8 mouse cellular contexts compared by ENCODE assay signal in the genomic region with DNA sequence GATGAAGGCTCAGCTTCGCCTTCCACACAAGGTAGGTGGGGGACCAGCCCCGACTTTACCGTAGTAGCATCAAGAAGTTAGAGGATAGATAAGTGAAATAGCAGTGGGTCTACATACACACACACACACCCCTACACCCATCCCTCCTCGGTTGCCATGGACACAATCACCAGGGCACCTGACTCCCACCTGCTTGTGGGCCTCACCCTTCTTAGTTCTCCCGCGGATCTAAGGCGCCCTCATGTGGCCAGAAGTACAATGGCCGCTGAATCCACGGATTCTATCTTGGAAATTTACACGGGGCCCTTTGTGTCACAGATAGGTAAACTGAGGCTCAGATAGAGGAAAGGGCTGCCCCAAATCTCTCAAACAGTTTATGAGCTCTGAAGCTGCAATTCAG. TPM values are rescaled to one million over a fixed set of nuclear protein-coding genes. Genes with fewer than 3 reads are reported as not detected.
DNase-seq lines count a peak whose midpoint lies in the region; ATAC-seq and TF ChIP-seq lines count a peak whose summit lies in the region.

No protein-coding gene starts in this region.

- no peak overlapping the region for H3K4me3 ChIP-seq in forebrain, postnatal 0 days (ENCODE audit: low read depth, low read length)
- H3K4me3 ChIP-seq in kidney, embryonic 16.5 days (ENCODE audit: low read length): no peak overlapping the region

- peak; percentile 25 for DNase-seq in adrenal gland, adult 2 months
- DNase-seq in adrenal gland, adult 8-10 months: no peak
- DNase-seq in cerebellum, adult 11-12 months: peak; percentile 72
- peak; percentile 84 for DNase-seq in forebrain, postnatal 0 days
- peak; percentile 51 for DNase-seq in lung, postnatal 10 days
- DNase-seq in retina, postnatal 7 days (ENCODE audit: low read depth, low spot score): peak; percentile 55

- TF ChIP-seq CTCF in forebrain, postnatal 0 days (IDR thresholded peaks at IDR 0.05; ENCODE audit: low read depth): peak; percentile 88

- peaks cover 4% of the 10 kb centered on the region; the same call in 1 of the 2 replicates for H3K27me3 ChIP-seq in forebrain, postnatal 0 days (ENCODE audit: insufficient read depth, low read length)
- peaks cover 5% of the 10 kb centered on the region for H3K27me3 ChIP-seq in kidney, embryonic 16.5 days (ENCODE audit: insufficient read depth, low read length)

- peaks cover 6% of the 10 kb centered on the region for H3K4me1 ChIP-seq in forebrain, postnatal 0 days (ENCODE audit: insufficient read depth)
- no peaks in the 10 kb centered on the region for H3K4me1 ChIP-seq in kidney, embryonic 16.5 days (ENCODE audit: insufficient read depth, low read length)

- H3K27ac ChIP-seq in forebrain, postnatal 0 days (ENCODE audit: low read depth, low read length): no peak overlapping the region
- H3K27ac ChIP-seq in kidney, embryonic 16.5 days (ENCODE audit: low read length): no peak overlapping the region

- H3K9ac ChIP-seq in forebrain, postnatal 0 days: no peak overlapping the region
- H3K9ac ChIP-seq in kidney, embryonic 16.5 days (replicated peaks; ENCODE audit: low read length): no peak overlapping the region

- no peaks in the 10 kb centered on the region for H3K36me3 ChIP-seq in forebrain, postnatal 0 days (ENCODE audit: insufficient read depth)
- H3K36me3 ChIP-seq in kidney, embryonic 16.5 days (ENCODE audit: insufficient read depth, low read length): no peaks in the 10 kb centered on the region

- no peak overlapping the region for H3K4me2 ChIP-seq in forebrain, postnatal 0 days (ENCODE audit: low read depth)
- no peak overlapping the region for H3K4me2 ChIP-seq in kidney, embryonic 16.5 days (replicated peaks; ENCODE audit: low read depth, low read length)

- WGBS in forebrain, postnatal 0 days: 16% methylated on average over 10 of the region's 10 CpGs
- WGBS in kidney, embryonic 16.5 days: 22% methylated on average over 10 of the region's 10 CpGs

- H3K9me3 ChIP-seq in forebrain, postnatal 0 days (ENCODE audit: low read length): no peaks in the 10 kb centered on the region
- H3K9me3 ChIP-seq in kidney, embryonic 16.5 days (ENCODE audit: low read length): no peaks in the 10 kb centered on the region

- peak; percentile 71 for ATAC-seq in CD4-positive, CD25-positive, alpha-beta regulatory T cell, adult 4 months
- ATAC-seq in forebrain, postnatal 0 days: peak; percentile 70; the same call in 1 of the 2 replicates
- ATAC-seq in kidney, embryonic 16.5 days (ENCODE audit: low FRiP score, low TSS enrichment): peak; percentile 86

RNA-seq across cellular contexts. Expression of a gene that starts 21.4 kb away (rescaled TPM):
- 10 to 100 TPM; 11.5 to 13.8 TPM for total RNA-seq in adrenal gland, adult 2 months (2021)
- 59.3 and 60.9 TPM in 2 replicates for polyA plus RNA-seq in adrenal gland, adult 2 months (2012; rRNA removed)
- total RNA-seq in adrenal gland, adult 8-10 months (2022): 10 to 100 TPM; 11.5 to 27.5 (median 19.7) TPM
- 10 to 100 TPM; 23.0 to 26.2 TPM for polyA plus RNA-seq in CD4-positive, CD25-positive, alpha-beta regulatory T cell, adult 4 months (2017; shearing (Covaris generic))
- total RNA-seq in forebrain, postnatal 0 days (2014; rRNA removed): 98.6 and 100 TPM in 2 replicates
- 86.4 and 90.9 TPM in 2 replicates for polyA plus RNA-seq in forebrain, postnatal 0 days (2015; fragmentation: Nextera tagmentation; extraction: Ambion mirVana)
- polyA plus RNA-seq in kidney, embryonic 16.5 days (2015; fragmentation: Nextera tagmentation; extraction: Ambion mirVana): 23.9 and 27.7 TPM in 2 replicates

RNA-seq across cellular contexts. Expression of a gene that starts 23.9 kb away (rescaled TPM):
- 1 to 10 TPM; 2.0 to 2.6 TPM for total RNA-seq in adrenal gland, adult 2 months (2021)
- 2.7 and 3.1 TPM in 2 replicates for polyA plus RNA-seq in adrenal gland, adult 2 months (2012; rRNA removed)
- total RNA-seq in adrenal gland, adult 8-10 months (2022): 1 to 10 TPM; 2.8 to 5.5 (median 4.1) TPM
- not detected for polyA plus RNA-seq in CD4-positive, CD25-positive, alpha-beta regulatory T cell, adult 4 months (2017; shearing (Covaris generic))
- 52.4 and 55.8 TPM in 2 replicates for total RNA-seq in forebrain, postnatal 0 days (2014; rRNA removed)
- polyA plus RNA-seq in forebrain, postnatal 0 days (2015; fragmentation: Nextera tagmentation; extraction: Ambion mirVana): 0.77 and 0.99 TPM in 2 replicates
- 0.12 and 0.17 TPM in 2 replicates for polyA plus RNA-seq in kidney, embryonic 16.5 days (2015; fragmentation: Nextera tagmentation; extraction: Ambion mirVana)

RNA-seq across cellular contexts. Expression of a gene that starts 33.8 kb away (rescaled TPM):
- 10 to 100 TPM; 16.8 to 20.0 TPM for total RNA-seq in adrenal gland, adult 2 months (2021)
- 27.0 and 31.0 TPM in 2 replicates for polyA plus RNA-seq in adrenal gland, adult 2 months (2012; rRNA removed)
- 10 to 100 TPM; 19.6 to 35.1 (median 30.2) TPM for total RNA-seq in adrenal gland, adult 8-10 months (2022)
- 10 to 100 TPM; 22.0 to 32.9 TPM for polyA plus RNA-seq in CD4-positive, CD25-positive, alpha-beta regulatory T cell, adult 4 months (2017; shearing (Covaris generic))
- total RNA-seq in forebrain, postnatal 0 days (2014; rRNA removed): 47.4 and 53.7 TPM in 2 replicates
- 27.4 and 37.2 TPM in 2 replicates for polyA plus RNA-seq in forebrain, postnatal 0 days (2015; fragmentation: Nextera tagmentation; extraction: Ambion mirVana)
- 33.9 and 36.8 TPM in 2 replicates for polyA plus RNA-seq in kidney, embryonic 16.5 days (2015; fragmentation: Nextera tagmentation; extraction: Ambion mirVana)

RNA-seq across cellular contexts. Expression of a gene that starts 55.3 kb away (rescaled TPM):
- 100 to 1,000 TPM; 149 to 167 TPM for total RNA-seq in adrenal gland, adult 2 months (2021)
- polyA plus RNA-seq in adrenal gland, adult 2 months (2012; rRNA removed): 316 and 381 TPM in 2 replicates
- total RNA-seq in adrenal gland, adult 8-10 months (2022): 100 to 1,000 TPM; 175 to 194 (median 175) TPM
- polyA plus RNA-seq in CD4-positive, CD25-positive, alpha-beta regulatory T cell, adult 4 months (2017; shearing (Covaris generic)): 100 to 1,000 TPM; 198 to 297 TPM
- 159 and 270 TPM in 2 replicates for total RNA-seq in forebrain, postnatal 0 days (2014; rRNA removed)
- polyA plus RNA-seq in forebrain, postnatal 0 days (2015; fragmentation: Nextera tagmentation; extraction: Ambion mirVana): 211 and 222 TPM in 2 replicates
- polyA plus RNA-seq in kidney, embryonic 16.5 days (2015; fragmentation: Nextera tagmentation; extraction: Ambion mirVana): 215 and 220 TPM in 2 replicates
